Mouse (Mus musculus) bone marrow, adult 2 months (tissue): ENCODE measurements around the gene Gm11554.

ENCODE experiments used
- CTCF ChIP-seq: fragments of 200-500 bp; IDR thresholded peaks from 2 replicates; pipeline ENCODE4 v1.5.1; 2011; ENCODE audit warnings: low read length, control low read depth; ENCODE audit not compliant: control insufficient read depth, insufficient read depth
- POLR2A ChIP-seq: fragments of 200-500 bp; IDR thresholded peaks from 2 replicates; pipeline ENCODE4 v1.6.1; 2011; ENCODE audit warnings: low read depth, mild to moderate bottlenecking, control low read depth, low read length, borderline replicate concordance; ENCODE audit not compliant: control insufficient read depth

GRCm38 (mm10) chr11:99842185-99842584, 37.9 kb upstream of the Gm11554 start:
- TF ChIP-seq CTCF = no peak
- no peak for TF ChIP-seq POLR2A
